Mouse (Mus musculus) stomach, postnatal 0 days (tissue): Measurements from ENCODE around the gene Lpp.
A peak's percentile ranks its signal among the peaks of the same experiment; 100 is the strongest.

Experiments used
- CTCF ChIP-seq: IDR thresholded peaks from 2 replicates; pipeline ENCODE4 v1.5.1; 2016; ENCODE audit warnings: antibody characterized with exemption, low read depth, mild to moderate bottlenecking, moderate library complexity
- EP300 ChIP-seq: optimal IDR thresholded peaks from 2 replicates; pipeline ENCODE3; 2016; ENCODE audit warnings: antibody characterized with exemption

- TF ChIP-seq CTCF, result peak; percentile 47
- TF ChIP-seq EP300, result no peak
These were observed 429.0 kb downstream of the Lpp start for GRCm38 (mm10) chr16:24822182-24822875.
